Mouse (Mus musculus) hematopoietic stem cell, adult 5-6 weeks (primary cell): ENCODE data around the gene Mrpl20. TPM values are rescaled to one million over a fixed set of nuclear protein-coding genes. Genes with fewer than 3 reads are reported as not detected.

Source experiments
- ATAC-seq, 2 experiments: fragments of 125-278 bp in 1 of 2; replicated peaks in 1 of 2; 2 replicates each; pipeline ENCODE4 v1.8.0; 2016 to 2017; ENCODE audit warnings: inconsistent platforms in 2 of 2, mild to moderate bottlenecking in 2 of 2, moderate number of reproducible peaks in 2 of 2, low read depth in 1 of 2, moderate TSS enrichment in 1 of 2; ENCODE audit not compliant: low FRiP score in 2 of 2, poor library complexity in 2 of 2, severe bottlenecking in 2 of 2, insufficient read depth in 1 of 2, low TSS enrichment in 1 of 2
- total RNA-seq: library from RNA; stranded (forward); fragments of 172-1452, 232-1000 nt; gene quantifications from 2 replicates; pipeline ENCODE4 v1.2.3, GENCODE M21; 2017

Mrpl20 gene
- total RNA-seq, result 47.9 and 55.7 TPM in 2 replicates

DNA sequence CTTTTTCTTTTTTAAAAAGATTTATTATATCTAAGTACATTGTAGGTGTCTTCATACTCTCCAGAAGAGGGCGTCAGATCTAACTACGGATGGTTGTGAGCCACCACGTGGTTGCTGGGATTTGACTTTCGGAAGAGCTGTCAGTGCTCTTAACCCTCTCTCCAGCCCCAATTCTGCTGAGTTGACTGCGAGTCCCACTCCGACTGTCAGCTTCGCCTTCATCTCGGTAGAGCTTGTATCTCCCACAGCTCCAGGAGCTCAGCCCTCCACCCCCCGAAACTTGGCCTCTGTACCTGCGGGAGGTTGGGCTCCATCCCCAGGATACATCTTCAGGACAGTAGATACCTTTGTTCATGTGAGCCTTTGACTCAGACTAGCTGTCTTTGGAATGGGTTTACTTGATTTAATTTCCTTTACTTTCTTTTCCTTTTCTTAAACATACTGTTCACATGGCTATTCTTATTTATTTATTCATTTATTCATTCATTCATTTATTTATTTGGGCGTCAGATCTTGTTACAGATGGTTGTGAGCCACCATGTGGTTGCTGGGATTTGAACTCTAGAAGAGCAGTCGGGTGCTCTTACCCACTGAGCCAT, at the start of gene Mrpl20:
Mrpl20 (plus strand) TSS at position 138 of the 599 bp plus-strand sequence.
- 0 out of 4 replicates have a peak, but pooled peaks of 1 of the 2 experiments have one; percentile 22 for ATAC-seq

DNA sequence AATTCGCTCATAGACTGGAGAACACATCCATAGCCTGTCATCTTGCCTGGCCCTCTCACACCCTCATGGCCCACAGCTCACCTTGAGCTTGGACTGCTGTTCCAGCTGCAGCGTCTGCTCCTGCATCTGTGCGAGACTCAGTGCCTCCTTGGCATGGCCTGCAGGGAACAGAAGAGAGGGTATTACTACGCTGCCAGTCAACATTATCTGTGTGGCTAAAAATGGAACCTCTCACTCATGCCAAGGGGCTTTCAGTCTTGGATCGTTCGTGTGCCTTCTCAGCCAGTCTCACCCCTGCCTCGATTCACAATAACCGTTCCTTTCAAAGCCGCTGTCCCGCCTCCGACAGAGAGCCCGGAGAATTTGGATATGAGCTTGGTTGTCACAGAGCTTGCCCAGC, 45.7 kb upstream of the Mrpl20 start:
- ATAC-seq, result no peak

DNA sequence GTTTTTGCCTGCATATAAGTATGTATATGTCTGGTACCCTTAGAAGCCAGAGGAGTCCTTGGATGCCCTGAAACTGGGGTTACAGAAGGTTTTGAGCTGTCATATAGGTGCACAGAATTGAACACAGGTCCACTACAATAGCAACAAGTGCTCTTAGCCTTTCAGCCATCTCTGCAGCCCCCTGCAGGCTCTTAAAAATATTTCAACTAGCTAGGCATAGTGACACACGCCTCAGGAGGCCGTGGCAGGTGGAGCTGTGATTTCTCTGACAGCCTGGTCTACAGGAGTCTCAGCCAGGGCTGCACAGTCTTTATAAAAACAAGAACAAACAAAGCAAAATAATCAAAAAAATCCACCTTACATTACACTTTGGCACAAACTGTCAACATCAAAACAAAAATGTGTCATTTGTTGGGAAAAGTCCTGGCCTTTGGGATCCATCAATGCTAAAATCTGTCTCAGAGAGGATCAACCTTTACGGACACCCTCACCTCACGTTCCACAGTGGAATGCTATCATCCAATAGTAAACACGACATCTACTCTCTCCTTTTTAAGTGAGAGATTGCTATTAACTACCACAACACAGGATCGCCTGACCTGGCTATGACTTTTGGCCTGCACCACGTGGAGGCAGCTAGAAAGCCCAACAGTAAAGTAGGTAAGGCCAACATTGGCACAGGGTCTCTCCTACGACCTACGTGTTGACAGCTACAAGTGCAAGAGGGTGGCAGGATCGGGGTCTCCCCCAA, 42.6 kb upstream of the Mrpl20 start:
- peak; percentile 37 to 50; a peak in 1 of 4 replicates for ATAC-seq

DNA sequence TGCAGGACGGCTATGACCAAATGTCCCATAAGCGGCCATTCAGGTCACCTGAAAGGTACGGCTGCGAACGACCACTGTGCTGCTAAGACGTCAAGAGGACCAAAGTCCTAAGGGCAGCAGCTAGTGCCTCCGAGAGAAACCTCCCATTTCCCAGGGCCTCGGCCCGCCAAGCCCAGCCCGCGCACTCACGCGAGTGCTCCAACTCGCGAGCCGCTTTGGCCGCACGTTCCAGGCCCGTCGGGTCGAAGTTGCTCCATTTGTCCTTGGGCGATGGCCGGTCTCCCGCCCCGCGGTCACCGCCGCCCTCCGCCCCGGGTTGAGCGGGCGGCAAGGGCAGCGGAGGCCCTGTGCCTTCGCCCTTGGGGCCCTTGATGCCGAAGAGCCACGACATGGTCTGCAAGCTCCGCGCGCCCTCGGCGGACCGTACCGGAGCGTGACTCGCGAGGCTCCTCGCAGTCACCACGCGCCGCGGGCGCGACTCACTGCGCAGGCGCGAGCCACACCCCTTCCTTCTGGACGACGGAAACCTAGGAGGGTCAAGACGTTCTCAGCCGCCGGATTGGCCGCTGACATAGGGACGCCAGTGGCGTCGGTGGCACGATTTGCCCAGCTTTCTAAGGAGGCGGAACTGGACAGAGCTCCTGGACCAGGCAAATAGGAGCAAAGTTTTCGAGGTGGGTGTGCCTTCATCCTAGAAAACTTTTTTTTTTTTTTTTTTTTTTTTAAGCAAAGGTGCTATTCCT, 41.9 kb upstream of the Mrpl20 start, which contains the start of gene Atad3a:
Atad3a (minus strand) TSS at position 481 of the 743 bp plus-strand sequence.
- peak; percentile 95 to 97 for ATAC-seq

DNA sequence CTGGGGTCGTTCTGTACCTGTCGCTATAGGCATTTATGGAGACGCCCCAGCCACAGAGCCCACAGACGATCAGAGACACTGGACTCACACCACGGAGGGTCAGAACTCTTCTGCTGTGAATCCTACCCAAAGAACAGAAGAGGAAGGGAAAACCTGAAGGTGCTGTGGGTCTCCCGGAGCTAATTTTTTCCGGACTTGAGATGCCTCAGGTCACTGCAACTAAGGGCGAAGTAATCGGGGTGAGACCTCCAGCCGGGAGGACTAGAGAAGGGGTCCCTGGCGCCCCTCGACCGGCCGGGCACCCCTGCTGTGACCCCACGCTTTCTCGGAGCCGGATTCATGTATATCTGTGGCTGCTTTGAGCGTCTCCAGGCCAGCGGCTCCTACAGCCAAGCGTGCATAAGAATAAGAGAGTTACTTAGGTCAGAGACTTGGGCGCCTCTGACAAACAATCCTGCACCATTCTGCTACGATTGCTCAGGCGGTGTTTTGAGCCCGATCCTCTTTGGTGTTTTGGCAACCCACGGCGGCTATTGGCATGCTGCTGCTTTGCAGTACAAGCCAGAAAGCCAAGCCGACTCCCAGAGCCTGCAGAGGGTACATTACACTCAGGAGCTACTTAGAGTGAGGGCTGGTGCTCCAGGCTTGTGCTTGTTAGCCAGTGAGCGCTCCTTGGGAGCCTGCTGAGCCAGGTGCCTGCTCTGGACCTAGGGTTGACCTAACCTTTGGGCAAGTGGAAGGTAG, 41.1 kb upstream of the Mrpl20 start:
- ATAC-seq, result 0 out of 4 replicates have a peak, but pooled peaks of 1 of the 2 experiments have one; percentile 8

DNA sequence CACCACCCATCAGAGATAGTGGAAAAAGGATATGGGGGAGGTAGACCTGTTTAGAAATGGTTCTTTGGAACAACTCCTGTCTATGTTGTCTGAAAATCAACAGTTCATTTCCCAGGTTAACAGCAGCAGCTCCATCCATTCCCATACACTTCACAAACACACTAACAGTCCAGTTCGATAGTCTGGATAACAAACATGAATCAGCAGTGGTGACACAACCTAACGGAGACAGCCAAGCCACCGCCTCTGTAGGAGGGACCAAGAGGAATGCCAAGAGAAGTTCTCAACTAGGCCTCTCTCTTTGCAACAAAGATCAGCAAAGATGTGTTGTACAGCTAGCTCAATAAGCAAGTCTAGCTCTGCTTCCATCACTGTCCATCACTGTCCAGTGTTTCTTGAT, 40.3 kb upstream of the Mrpl20 start:
- no peak for ATAC-seq

DNA sequence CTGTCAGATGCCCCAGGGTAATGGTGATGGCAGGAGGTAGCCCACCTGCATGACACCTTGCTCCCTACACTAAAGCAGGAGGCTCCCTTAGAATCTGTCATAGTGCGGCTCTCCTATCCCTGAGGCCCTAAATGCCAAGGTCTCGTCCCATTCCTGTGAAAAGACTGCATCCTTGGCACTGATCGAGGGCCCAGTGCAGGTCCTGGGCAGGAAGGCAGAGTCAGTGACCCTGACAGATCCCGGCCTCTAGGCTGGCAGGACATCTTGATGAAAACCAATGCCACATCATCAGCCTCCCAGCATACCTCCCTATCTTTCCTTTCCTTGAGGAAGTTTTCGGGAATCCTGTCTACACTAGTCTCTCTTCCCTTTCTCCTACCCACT, 33.2 kb upstream of the Mrpl20 start:
- ATAC-seq, result no peak

DNA sequence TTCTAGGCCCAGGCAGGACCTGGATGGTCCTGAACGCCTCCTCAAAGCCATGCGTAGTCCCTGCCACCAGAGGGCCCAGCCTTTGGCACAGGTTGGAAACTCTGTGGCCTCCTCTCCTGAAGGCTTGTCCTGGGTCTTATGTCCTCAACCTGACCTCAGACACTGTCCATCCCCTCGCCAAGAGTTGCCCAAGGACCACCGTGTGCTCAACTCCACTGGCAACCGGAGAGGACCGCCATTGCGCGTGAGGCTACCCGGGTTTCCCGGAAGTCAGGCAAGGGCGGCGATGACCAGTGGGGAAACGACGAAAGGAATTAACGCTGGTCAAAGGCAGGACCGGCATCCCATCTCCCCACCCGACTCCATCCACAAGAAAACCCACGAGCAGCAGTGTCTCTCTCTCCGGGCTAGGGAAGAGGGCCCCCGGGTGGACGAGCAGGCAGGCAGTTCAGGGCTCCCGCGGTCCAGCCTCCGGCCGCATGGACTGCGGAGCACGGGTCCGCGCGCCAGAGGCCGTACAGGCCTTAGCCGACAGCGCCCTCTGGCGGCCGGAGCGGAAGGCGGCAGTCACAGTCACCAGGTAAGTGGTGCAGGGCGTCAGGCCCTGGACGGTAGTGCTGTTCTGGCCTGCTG, 32.7 kb upstream of the Mrpl20 start:
- ATAC-seq, result peak; percentile 78

DNA sequence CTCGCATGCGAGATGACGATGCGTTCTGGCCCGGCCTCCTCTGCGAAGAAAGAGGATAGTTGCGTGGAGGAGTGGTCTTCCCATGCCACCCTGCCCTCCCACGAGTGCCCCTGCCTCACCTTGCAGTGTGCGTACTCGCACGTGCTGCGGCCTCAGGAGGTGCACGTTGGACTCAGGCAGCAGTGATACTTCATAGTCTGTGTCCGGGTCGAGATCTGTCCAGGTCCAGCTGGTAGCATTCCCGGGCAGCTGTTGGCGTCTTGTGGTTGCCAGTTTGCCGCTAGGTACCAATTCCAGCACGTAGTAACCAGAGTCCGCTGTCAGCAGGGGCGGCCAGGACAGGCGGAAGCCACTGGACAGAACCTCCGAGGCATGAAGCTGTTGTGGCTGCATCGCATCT, 32.1 kb upstream of the Mrpl20 start:
- no peak for ATAC-seq

DNA sequence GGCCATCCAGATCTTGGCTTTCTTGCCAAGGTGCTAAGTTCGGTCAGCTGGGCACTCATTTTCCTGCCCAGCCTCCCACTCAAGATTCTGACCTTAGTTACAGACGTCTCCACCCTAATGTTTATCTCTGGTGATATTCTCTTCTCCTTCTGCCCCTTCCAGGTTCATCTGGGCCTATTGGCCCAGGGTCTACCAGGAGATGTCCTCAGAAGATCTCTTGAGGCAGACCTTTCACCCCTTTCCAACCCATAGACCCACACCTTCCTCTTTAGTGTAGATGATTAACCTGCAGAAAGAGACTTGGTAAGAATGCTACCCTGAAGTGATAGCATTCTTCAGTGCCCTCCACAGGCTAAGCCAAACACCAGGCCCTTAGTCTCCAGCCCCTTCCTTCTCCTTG, 31.0 kb upstream of the Mrpl20 start:
- ATAC-seq, result no peak

DNA sequence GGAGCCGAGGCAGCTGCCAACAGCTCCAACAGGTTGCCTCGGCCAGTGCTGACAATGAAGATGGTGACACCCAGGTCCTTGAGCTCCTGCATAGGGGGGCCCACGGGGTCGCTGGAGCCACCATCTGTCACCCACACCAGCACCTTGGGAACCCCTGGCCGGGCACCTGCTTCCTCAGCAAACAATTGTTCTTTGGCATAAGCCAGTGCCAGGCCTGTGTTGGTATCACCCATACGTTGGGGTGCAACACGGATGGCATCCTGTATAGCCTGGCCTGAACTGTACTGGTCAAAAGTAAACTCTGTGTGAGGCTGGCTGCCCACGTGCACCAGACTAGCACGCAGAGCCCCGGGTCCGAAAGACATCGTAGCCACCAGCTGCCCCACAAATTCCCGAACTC, 29.9 kb upstream of the Mrpl20 start:
- no peak for ATAC-seq

DNA sequence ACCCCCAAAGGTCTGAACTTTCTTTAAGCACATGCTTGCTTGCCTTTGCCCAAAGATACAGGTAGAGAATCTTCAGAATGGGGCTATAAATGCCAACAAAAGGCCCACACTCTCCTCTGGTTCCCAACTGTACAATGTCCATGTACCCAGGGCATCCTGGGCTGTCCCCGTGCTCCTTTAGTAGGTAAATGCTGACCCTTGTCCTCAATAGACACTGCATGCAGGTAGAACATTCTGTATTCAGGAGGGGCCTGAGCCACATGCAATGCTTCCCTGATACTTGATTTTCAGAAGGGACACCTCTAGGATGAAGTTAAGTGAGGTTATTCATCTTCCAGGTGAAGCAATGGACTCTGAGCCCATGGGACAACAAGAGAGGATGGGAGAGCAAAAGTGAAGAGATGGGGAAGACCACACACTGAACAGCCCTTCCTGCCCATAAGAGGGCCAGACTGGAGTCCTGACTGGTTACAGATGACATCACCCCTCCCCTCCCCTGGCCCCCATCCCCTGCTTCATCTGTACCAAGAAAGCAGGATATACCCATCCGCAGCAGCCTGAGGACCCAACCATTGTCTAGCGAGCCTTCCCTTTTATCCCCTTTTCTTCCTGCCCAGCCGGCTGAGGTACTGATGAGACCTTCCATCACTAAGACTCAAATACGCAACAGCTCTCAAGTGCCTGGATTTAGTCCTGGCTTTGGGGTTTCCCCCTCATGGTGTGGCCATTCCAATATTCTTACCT, 29.2 kb upstream of the Mrpl20 start:
- ATAC-seq, result no peak

DNA sequence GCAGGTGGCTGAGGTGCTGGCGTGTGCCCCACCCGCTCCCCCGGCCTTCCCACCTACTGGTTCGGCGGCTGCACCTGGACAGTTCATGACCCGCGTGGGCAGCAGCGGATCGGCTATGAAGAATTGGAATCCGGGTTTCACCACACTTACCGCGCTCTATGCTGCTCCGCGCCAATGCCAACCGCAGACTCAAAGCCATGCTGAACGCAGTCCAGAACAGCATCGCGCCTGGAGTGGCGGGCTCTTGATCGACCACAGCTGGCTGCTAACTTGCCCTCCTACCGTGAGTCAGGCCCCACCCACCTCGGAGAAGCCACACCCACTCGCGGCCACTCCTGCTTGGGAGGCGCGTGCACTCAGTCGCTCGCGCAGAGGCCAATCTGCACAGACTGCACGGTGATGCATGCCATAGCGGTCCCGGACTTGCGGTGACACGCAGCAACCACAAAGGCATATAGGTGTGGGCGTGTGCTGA, 28.4 kb upstream of the Mrpl20 start, which contains the start of gene Vwa1:
Vwa1 (minus strand) TSS at position 419 of the 475 bp plus-strand sequence.
- peak; percentile 74 to 77 for ATAC-seq

DNA sequence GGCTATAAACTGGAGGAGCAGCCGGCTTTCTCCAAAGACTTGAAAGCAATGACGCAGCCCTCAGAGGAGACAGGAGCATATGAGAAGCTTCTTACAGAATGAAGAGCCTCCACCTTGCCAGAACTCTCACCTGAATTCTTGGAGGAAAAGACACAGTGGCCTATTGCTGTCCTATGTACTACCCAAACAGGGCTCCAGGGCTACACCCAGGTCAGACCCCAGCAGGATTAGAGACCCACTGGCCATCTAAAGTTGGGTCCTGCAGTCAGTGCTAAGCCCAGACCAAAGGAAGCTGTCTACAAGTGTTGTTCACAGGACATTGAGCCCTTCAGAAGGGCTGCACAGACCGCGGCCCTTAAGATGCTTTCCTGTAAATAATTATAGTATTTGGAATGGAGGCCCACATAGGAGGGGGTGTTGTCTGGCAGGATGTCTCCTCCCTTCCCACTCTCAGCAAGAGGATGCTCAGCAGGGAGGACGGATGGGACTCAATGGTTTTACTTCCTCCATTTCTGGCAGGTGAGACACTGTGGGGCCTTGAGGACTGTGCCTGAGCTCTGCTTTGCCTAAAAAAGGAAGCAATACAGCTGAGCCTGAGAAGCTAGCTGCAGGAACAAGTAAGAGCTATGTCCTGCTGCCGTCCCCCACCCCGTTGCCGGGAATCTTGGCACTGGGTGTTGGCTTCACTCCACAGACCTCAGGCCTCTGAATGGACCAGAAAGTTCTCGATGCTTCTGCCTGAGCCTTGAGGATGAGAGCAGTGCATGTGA, 27.5 kb upstream of the Mrpl20 start:
- peak; percentile 22 to 38; a peak in 1 of 4 replicates for ATAC-seq

DNA sequence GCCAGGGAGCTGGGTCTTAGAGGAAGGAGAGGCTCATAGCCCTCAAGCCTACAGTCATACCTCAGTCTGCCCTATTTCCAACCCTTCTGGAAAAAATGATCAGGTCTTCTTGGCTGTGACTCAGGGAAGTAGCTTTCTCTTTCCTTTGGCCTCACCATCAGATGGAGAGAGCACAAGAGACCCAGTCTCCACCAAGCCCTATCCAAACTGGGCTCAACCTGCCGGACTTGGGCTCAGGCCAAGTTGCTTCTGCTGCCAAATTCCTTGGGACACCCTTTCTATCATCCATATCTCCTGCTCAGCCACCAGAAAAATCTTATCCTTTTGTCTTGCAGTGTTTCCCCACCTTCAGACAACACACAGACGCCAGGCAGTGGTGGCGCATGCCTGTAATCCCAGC, 26.8 kb upstream of the Mrpl20 start:
- ATAC-seq, result no peak
